Mouse (Mus musculus) forebrain, embryonic 13.5 days (tissue): Measurements from ENCODE around the gene Gm28036. TPM values are rescaled to one million over a fixed set of nuclear protein-coding genes. Genes with fewer than 3 reads are reported as not detected.
"Not testable (repeated sequence)": the region's sequence is repeated elsewhere in the genome, so short reads cannot be mapped to it uniquely, and the experiment has no call there.

Experiments
- ATAC-seq: fragments of 200-750 bp; cut with Nextera tagmentation; 2 replicates; pipeline ENCODE4 v1.8.0; 2017
- H3K27ac ChIP-seq: fragments of 300-500 bp; sonication (generic); 2 replicates; pipeline ENCODE4 v1.5.1; 2015; ENCODE audit warnings: inconsistent platforms, mild to moderate bottlenecking, moderate library complexity
- H3K27me3 ChIP-seq: fragments of 300-500 bp; sonication (generic); 2 replicates; pipeline ENCODE4 v1.6.1; 2015; ENCODE audit warnings: mild to moderate bottlenecking, inconsistent platforms
- H3K36me3 ChIP-seq: fragments of 300-500 bp; sonication (generic); 2 replicates; pipeline ENCODE4 v1.6.1; 2015; ENCODE audit warnings: mild to moderate bottlenecking, inconsistent platforms; ENCODE audit not compliant: poor library complexity, severe bottlenecking
- H3K4me1 ChIP-seq: fragments of 300-500 bp; sonication (generic); 2 replicates; pipeline ENCODE4 v1.6.1; 2015; ENCODE audit warnings: inconsistent platforms
- H3K4me2 ChIP-seq: fragments of 300-500 bp; sonication (generic); 2 replicates; pipeline ENCODE4 v1.6.1; 2015; ENCODE audit warnings: inconsistent platforms, mild to moderate bottlenecking, moderate library complexity
- H3K4me3 ChIP-seq: fragments of 300-500 bp; sonication (generic); 2 replicates; pipeline ENCODE4 v1.5.1; 2015; ENCODE audit warnings: mild to moderate bottlenecking, inconsistent platforms
- H3K9ac ChIP-seq: fragments of 300-500 bp; sonication (generic); 2 replicates; pipeline ENCODE4 v1.6.1; 2015; ENCODE audit warnings: mild to moderate bottlenecking, inconsistent platforms
- H3K9me3 ChIP-seq: fragments of 300-500 bp; sonication (generic); replicated peaks from 2 replicates; pipeline ENCODE4 v1.6.1; 2016; ENCODE audit warnings: inconsistent platforms
- WGBS: fragments of 180-500 bp; shearing (Covaris S2); methylation state at CpG from one replicate; pipeline ENCODE4 v1.1.7; 2015; 5-methylcytosine and 5-hydroxymethylcytosine counted together
- polyA plus RNA-seq: library from polyadenylated mRNA; unstranded; fragments of >200 nt; fragmentation: Nextera tagmentation; extraction: Ambion mirVana; gene quantifications from 2 replicates; pipeline ENCODE4 v1.2.1, GENCODE M21; 2015

Gene Gm28036
- polyA plus RNA-seq, 1 experiment from 2014 or later, result 20.7 TPM

DNA sequence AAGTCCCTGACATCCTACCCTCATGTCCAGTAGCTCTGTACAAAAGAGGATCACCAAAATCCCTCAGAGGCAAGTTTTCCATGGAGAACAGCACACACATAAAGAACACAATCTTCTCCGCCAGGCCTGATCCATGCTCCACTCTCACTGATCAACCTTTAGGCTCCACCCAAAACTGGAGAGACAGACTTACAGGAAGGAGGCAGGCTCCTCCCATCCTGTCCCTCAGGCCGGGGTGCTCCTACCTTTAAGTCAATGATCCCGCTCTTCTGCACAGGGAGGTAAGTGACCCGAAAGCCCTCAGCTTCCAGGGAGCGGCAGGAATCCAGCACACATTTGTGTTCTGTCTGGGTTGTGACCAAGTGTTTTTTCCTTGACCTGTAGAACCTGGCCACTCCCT, 7.3 kb upstream of the Gm28036 start:
- Histone ChIP-seq H3K9ac (no peak overlapping the region), H3K4me2 (no peak overlapping the region), H3K4me1 (no peaks in the 10 kb centered on the region), H3K9me3 (no peaks in the 10 kb centered on the region), H3K36me3 (peaks cover 21% of the 10 kb centered on the region), H3K27me3 (no peaks in the 10 kb centered on the region), H3K4me3 (no peak overlapping the region), H3K27ac (no peak overlapping the region)
- no peak for ATAC-seq
- WGBS, result 86% methylated on average over 5 of the region's 5 CpGs

DNA sequence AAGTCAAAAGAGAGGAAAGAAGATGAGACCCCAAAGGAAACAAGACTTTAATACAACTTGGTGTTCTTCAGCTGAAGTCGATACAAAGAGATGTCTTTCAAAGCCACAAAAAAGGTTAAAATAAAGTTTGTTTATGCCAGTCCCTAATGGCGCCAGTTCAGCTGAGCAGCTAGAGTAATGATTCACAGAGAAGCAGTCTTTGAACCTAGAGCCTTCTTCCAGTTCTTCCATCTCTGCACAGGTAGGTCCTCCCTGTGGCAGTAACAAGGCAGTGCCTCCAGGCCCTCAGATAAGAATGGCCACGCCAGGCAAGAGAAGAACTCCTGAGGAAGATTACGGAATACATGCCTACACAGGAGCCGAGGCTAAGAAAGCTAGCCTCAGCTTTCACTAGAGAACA, 3.2 kb downstream of the Gm28036 start:
- Histone ChIP-seq H3K27ac (no peak overlapping the region), H3K36me3 (peaks cover 28% of the 10 kb centered on the region), H3K9me3 (no peaks in the 10 kb centered on the region; the same call in 1 of the 2 replicates), H3K4me2 (no peak overlapping the region), H3K27me3 (no peaks in the 10 kb centered on the region), H3K4me3 (no peak overlapping the region), H3K4me1 (no peaks in the 10 kb centered on the region), H3K9ac (no peak overlapping the region)
- 92% methylated on average over 5 of the region's 5 CpGs for WGBS
- ATAC-seq, result no peak

DNA sequence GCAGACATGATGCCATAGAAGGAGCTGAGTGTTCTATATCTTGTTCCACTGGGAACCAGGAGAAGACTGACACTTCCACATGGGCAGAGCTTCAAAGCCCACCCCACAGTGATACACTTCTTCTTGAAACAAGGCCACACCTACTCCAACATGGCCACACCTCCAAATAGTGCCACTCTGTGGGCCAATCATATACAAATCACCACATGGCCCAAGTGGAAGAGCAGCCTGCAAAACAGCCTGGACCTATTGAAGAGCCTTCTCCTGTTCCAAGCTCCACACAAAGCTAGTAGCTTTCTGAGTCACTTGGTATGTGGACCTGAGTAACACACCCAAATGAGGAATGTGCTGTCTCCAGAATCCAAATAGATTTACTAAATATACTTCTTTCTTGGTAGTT, 7.3 kb downstream of the Gm28036 start:
- H3K36me3 ChIP-seq, result peaks cover 12% of the 10 kb centered on the region
- no peak overlapping the region for H3K4me3 ChIP-seq
- H3K9ac ChIP-seq, result no peak overlapping the region
- ATAC-seq, result no peak
- no peak overlapping the region for H3K4me2 ChIP-seq
- H3K4me1 ChIP-seq, result no peaks in the 10 kb centered on the region
- H3K9me3 ChIP-seq, result no peaks in the 10 kb centered on the region; the same call in 1 of the 2 replicates
- no peaks in the 10 kb centered on the region for H3K27me3 ChIP-seq
- H3K27ac ChIP-seq, result no peak overlapping the region

DNA sequence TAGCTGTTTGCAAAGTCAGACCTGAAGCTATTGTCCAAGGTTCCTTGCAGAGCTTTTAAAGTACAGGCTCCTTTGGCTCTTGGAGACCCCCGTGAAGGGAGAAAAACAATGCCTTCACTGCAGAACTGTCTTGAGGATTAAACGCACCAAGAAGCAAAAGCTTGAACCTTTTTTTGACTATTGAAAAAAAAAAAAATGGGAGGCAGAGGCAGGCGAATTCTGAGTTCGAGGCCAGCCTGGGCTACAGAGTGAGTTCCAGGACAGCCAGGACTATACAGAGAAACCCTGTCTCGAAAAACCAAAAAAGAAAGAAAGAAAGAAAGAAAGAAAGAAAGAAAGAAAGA, 14.8 kb downstream of the Gm28036 start:
- H3K9me3 ChIP-seq, H3K36me3 ChIP-seq, ATAC-seq, H3K27me3 ChIP-seq: not testable (repeated sequence)
- 24% methylated on average over 5 of the region's 5 CpGs for WGBS
- Histone ChIP-seq H3K4me1 (peaks cover 20% of the 10 kb centered on the region), H3K27ac (peak overlapping the region; percentile 91), H3K4me3 (peak overlapping the region; percentile 97), H3K4me2 (peak overlapping the region; percentile 68), H3K9ac (peak overlapping the region; percentile 95)

DNA sequence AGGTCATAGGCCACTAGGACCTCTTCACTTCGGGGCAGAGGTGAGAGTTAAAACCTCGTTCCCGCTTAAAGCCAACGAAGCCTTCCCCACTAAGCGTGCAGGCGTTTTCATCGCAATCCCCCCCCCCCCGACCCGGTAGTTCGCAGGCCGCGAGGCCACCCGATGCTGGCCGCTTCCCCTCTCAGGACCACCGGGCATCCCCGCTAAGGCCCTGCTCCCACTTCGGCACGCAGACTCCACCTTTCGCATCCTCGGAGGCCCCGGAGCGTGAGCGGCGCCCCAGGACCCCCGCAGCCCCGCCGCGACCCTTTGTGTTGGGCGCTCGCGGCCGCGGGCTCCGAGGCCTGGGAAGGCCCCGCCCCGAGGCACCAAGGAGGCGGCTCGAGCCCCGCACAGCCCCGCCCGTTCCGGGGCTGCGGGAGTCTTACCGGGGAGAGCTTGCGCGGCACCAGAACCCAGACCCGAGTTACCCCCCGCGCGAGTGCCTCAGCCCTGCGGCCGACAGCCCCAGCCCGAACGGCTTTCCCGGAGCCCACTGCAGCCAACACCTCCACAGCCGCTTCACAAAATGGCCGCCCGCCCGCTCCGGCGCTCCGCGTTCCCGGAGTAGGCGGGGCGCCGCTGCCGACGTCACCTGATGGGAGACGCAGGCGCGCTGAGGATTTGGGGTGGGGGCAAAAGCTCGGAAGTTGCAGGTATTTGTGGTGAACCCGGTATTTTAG, 15.4 kb downstream of the Gm28036 start, which contains the start of the genes Cpne1 and Rbm12:
Gene Cpne1 (minus strand): TSS at position 608 of the 722 bp plus-strand sequence.
Gene Rbm12 (minus strand): TSS at position 621 of the 722 bp plus-strand sequence.
- under 1% methylated on average over 56 of the region's 74 CpGs for WGBS
- H3K4me2 ChIP-seq, result peak within 1 kb of the TSS; percentile 68
- H3K4me3 ChIP-seq, result peak within 1 kb of the TSS; percentile 97
- H3K9me3 ChIP-seq, result no peaks in the 10 kb centered on the region
- H3K9ac ChIP-seq, result peak within 1 kb of the TSS; percentile 95
- H3K36me3 ChIP-seq, result no peaks in the 10 kb centered on the region
- H3K27ac ChIP-seq, result peak within 1 kb of the TSS; percentile 91
- H3K4me1 ChIP-seq, result peaks cover 20% of the 10 kb centered on the region
- H3K27me3 ChIP-seq, result no peaks in the 10 kb centered on the region
- ATAC-seq, result peak; percentile 96

DNA sequence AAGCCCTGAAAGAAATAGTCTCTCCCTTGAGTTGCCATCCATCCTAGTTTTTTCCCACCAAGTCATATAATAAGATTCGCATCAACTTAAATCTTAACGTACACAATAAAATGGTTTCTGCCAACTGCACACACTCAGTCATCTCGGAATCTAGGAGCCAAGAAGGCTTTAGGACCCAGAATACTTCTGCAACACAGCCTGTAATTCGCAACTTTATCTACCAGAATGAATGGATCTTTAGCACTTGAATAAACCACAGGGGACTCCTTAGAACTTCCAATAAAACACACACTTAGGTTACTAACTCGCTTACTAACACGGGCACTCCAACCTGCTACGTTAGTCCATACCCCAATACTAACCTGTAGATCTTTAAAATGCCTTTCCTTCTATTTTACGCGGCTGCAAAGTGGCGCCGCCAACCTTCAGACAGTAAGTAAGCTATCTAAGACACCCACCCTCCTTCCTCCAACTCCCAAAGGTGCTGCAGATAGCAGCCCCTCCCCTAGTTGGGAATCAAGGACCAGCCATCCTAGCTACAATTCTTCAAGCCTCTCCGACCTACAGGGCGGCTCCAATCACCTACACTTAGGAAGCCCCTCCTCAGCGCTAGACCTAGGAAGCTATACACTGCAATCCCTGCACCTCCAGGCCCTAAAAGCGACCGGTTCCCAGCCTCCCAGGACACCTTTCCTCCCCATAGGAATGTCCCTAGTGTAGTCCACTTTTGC, 16.1 kb downstream of the Gm28036 start:
- ATAC-seq, result peak; percentile 60
- under 1% methylated on average over 16 of the region's 16 CpGs for WGBS
- Histone ChIP-seq H3K36me3 (no peaks in the 10 kb centered on the region), H3K4me2 (peak overlapping the region; percentile 68), H3K9me3 (no peaks in the 10 kb centered on the region), H3K4me3 (peak overlapping the region; percentile 97), H3K27ac (peak overlapping the region; percentile 91), H3K9ac (peak overlapping the region; percentile 95), H3K4me1 (peaks cover 20% of the 10 kb centered on the region), H3K27me3 (no peaks in the 10 kb centered on the region)

DNA sequence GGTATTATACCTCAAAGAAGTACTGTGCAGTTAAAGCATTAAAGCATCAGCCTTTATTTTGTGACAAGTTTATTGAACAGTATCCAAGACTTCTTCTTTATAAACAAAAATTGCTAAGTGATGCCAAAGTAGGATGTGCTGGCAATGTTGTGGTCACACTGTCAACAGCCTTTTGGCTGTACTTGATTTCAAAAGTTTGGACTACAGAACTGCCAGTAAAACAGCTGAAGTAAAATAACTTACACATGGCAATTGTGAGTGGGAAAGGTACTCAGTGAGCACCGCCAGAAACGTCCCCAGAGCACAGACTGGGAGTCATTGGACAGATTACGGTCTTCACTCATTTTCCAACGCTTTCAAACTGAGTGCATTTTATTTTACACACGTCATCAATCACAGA, 35.0 kb downstream of the Gm28036 start:
- ATAC-seq, result no peak
- 88% methylated on average over 5 of the region's 5 CpGs for WGBS
- no peak overlapping the region for H3K4me2 ChIP-seq
- no peaks in the 10 kb centered on the region for H3K27me3 ChIP-seq
- H3K9ac ChIP-seq, result no peak overlapping the region
- H3K4me1 ChIP-seq, result peaks cover 26% of the 10 kb centered on the region
- H3K4me3 ChIP-seq, result no peak overlapping the region
- no peaks in the 10 kb centered on the region for H3K9me3 ChIP-seq
- peaks cover 27% of the 10 kb centered on the region for H3K36me3 ChIP-seq
- H3K27ac ChIP-seq, result no peak overlapping the region

DNA sequence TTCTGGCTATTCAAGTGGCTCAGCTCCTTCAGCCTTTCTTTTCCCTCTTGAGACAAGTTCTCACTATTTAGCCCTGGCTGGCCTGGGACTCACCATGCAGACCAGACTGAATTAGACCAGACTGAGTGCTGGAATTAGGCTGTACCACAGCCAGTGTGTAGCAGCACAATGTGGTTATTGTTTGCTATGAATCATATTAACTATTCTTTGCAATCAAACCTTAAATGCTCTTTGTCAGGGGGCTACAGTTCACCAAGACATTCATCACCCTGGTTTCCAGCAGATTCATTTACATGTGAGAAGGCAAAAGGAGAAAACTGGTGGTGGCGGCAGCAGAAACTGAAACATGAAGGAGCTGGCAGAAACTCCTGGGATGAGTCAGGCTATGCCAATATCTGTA, 37.1 kb downstream of the Gm28036 start:
- ATAC-seq, result peak; percentile 57; the same call in 1 of the 2 replicates
- Histone ChIP-seq H3K9me3 (no peaks in the 10 kb centered on the region), H3K4me3 (no peak overlapping the region), H3K9ac (no peak overlapping the region), H3K36me3 (peaks cover 8% of the 10 kb centered on the region; the same call in 1 of the 2 replicates), H3K4me1 (peaks cover 26% of the 10 kb centered on the region), H3K27ac (no peak overlapping the region; the same call in 1 of the 2 replicates), H3K27me3 (no peaks in the 10 kb centered on the region), H3K4me2 (no peak overlapping the region)
- WGBS, result 35% methylated on average over 1 of the region's 1 CpGs

DNA sequence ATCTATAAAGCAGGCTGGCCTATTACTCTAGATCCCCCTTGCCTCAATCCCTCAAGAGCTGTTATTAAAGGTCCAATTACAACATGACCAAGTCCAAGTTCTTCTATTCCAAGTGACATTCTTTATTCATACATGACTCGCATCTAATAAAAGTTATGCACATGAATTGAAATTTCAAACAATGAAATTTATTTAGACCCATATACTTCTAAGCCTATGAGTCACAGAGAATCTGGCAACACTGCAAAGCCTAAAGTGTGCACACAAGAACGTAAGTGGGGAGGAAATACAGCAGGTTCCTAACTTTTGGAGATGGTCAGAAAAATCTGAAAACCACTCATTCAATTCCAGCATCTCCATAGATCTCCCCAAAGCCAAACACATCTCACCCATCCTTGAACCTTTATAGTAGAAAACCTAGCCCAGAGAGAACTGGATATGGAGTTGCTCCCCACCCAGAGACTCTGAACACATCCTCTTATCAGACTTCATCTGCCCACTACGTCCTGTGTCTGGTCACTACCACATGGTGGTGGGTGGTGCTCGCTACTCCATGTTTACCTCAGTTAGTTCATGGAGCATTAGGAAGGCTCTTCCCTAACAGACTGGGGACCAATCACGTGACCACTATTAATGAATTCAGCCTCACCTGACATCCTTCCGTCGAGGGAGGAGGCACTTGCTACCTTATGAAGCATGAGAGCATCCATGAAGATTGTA, 39.3 kb downstream of the Gm28036 start:
- Histone ChIP-seq H3K27me3 (no peaks in the 10 kb centered on the region), H3K4me3 (no peak overlapping the region), H3K9ac (no peak overlapping the region), H3K36me3 (peaks cover 8% of the 10 kb centered on the region; the same call in 1 of the 2 replicates), H3K4me2 (no peak overlapping the region), H3K4me1 (peaks cover 26% of the 10 kb centered on the region), H3K9me3 (no peaks in the 10 kb centered on the region), H3K27ac (no peak overlapping the region)
- no peak for ATAC-seq
- 95% methylated on average over 7 of the region's 7 CpGs for WGBS

DNA sequence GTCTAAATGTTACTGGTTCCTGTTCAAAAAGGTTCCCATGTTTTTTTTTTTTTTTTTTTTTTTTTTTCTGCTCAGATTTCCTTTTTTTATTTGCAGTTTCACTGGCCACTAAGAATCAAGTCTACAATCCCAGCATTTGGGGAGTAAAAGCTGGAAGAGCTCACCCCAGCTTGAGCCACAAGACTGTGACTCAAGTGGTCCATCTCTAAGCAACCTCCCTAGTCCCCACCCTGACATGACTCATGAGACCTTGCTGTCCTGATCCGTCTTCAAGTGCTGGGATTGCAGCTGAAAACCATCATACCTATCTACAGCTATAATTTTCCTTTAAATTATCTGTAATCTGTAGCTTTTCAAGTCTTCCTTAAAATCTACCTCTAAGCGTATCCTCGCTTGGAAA, 42.4 kb downstream of the Gm28036 start:
- H3K4me2 ChIP-seq, result no peak overlapping the region
- H3K9ac ChIP-seq, result no peak overlapping the region
- H3K27me3 ChIP-seq, result no peaks in the 10 kb centered on the region
- no peak overlapping the region for H3K4me3 ChIP-seq
- peaks cover 17% of the 10 kb centered on the region; the same call in 1 of the 2 replicates for H3K4me1 ChIP-seq
- 97% methylated on average over 3 of the region's 3 CpGs for WGBS
- ATAC-seq, result no peak
- no peaks in the 10 kb centered on the region for H3K9me3 ChIP-seq
- H3K27ac ChIP-seq, result no peak overlapping the region
- peaks cover 8% of the 10 kb centered on the region; the same call in 1 of the 2 replicates for H3K36me3 ChIP-seq

DNA sequence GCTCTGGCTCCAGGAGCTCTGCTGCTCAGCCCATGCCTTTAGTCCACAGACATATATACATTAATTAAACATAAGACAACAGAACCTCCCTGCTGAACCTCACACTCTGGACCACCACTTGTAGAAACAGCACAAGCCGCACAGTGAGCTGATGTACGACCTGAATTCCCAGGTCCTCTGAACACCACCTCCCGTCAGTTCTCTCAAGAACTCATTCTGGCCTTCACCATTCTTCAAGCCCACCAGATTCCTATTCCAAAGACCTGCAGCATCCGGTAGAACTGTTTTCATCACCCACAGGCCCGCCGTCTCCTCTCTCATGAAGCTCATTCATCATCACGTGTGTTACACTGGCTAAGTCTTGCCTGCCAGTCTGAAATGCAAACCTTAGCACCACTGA, 46.5 kb downstream of the Gm28036 start:
- Histone ChIP-seq H3K27ac (peak overlapping the region; percentile 10; the same call in 1 of the 2 replicates), H3K4me2 (no peak overlapping the region), H3K4me1 (peaks cover 16% of the 10 kb centered on the region; the same call in 1 of the 2 replicates), H3K4me3 (no peak overlapping the region), H3K9me3 (no peaks in the 10 kb centered on the region), H3K27me3 (no peaks in the 10 kb centered on the region), H3K9ac (no peak overlapping the region), H3K36me3 (peaks cover 37% of the 10 kb centered on the region)
- no peak for ATAC-seq
- WGBS, result 88% methylated on average over 7 of the region's 7 CpGs

DNA sequence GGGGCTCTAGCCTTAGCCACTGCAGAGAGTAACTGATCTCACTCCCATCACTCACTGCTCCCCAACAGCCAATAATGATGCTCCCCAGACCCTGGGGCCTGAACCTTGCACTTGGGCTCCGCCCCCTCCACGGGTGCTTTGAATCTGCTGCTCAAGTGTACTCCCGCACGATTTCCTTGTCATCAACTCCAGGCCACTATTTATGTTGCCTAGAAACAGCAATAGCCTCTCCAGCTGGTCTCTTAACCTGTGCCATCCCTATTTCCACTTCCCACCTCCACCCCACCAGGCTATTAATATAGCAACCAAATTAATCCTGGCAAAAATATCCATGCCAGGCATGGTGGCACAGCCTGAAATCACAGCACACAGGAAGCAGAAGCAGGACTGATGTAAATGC, 47.2 kb downstream of the Gm28036 start:
- H3K27ac ChIP-seq, result peak overlapping the region; percentile 10; the same call in 1 of the 2 replicates
- no peak overlapping the region for H3K4me2 ChIP-seq
- H3K27me3 ChIP-seq, result no peaks in the 10 kb centered on the region
- no peak for ATAC-seq
- peaks cover 44% of the 10 kb centered on the region for H3K36me3 ChIP-seq
- H3K4me1 ChIP-seq, result peaks cover 16% of the 10 kb centered on the region; the same call in 1 of the 2 replicates
- no peaks in the 10 kb centered on the region for H3K9me3 ChIP-seq
- WGBS, result 49% methylated on average over 4 of the region's 4 CpGs
- H3K9ac ChIP-seq, result no peak overlapping the region
- H3K4me3 ChIP-seq, result no peak overlapping the region
